Mouse (Mus musculus) bone marrow macrophage, adult 2 months (primary cell): ENCODE measurements around the gene Acadm. TPM values are rescaled to one million over a fixed set of nuclear protein-coding genes. Genes with fewer than 3 reads are reported as not detected.

ENCODE experiments used
- H3K27ac ChIP-seq: 2 replicates; pipeline ENCODE4 v1.5.1; 2012; ENCODE audit warnings: low read depth, low read length; ENCODE audit not compliant: insufficient read depth
- H3K4me1 ChIP-seq: 2 replicates; pipeline ENCODE4 v1.6.1; 2012; ENCODE audit warnings: low read length; ENCODE audit not compliant: control insufficient read depth, insufficient read depth
- H3K4me3 ChIP-seq: 2 replicates; pipeline ENCODE4 v1.5.1; 2012; ENCODE audit warnings: mild to moderate bottlenecking, low read length, moderate library complexity; ENCODE audit not compliant: insufficient read depth
- CTCF ChIP-seq: IDR thresholded peaks from 2 replicates; pipeline ENCODE4 v1.5.1; 2012; ENCODE audit warnings: low read depth, mild to moderate bottlenecking, low read length, moderate library complexity
- POLR2A ChIP-seq: IDR thresholded peaks from 2 replicates; pipeline ENCODE4 v1.6.1; 2012; ENCODE audit warnings: mild to moderate bottlenecking, low read depth, low read length, borderline replicate concordance
- polyA plus RNA-seq: library from polyadenylated mRNA; stranded (reverse); fragments of >200 nt; gene quantifications from 2 replicates; pipeline ENCODE4 v1.2.4, GENCODE M21; 2012; ENCODE audit not compliant: missing spikeins, insufficient read depth, insufficient read length

Gene Acadm
- polyA plus RNA-seq, 1 experiment: 78.7 TPM

GRCm38 (mm10) chr3:153917200-153917599 lies 27.2 kb downstream of the Acadm start:
- peaks cover 12% of the 10 kb centered on the region for H3K4me1 ChIP-seq

GRCm38 (mm10) chr3:153913510-153914243 lies 30.8 kb downstream of the Acadm start:
- Histone ChIP-seq H3K4me1 (peaks cover 32% of the 10 kb centered on the region), H3K27ac (peak overlapping the region; percentile 85; the same call in 1 of the 2 replicates), H3K4me3 (peak overlapping the region; percentile 75; the same call in 1 of the 2 replicates)
- TF ChIP-seq POLR2A: no peak
- no peak for TF ChIP-seq CTCF

More at GRCm38 (mm10) chr3:153917200-153917599, 27.2 kb downstream of the Acadm start:
- Histone ChIP-seq H3K4me3 (no peak overlapping the region), H3K27ac (peak overlapping the region; percentile 31)
- no peak for TF ChIP-seq POLR2A
- TF ChIP-seq CTCF: no peak

DNA sequence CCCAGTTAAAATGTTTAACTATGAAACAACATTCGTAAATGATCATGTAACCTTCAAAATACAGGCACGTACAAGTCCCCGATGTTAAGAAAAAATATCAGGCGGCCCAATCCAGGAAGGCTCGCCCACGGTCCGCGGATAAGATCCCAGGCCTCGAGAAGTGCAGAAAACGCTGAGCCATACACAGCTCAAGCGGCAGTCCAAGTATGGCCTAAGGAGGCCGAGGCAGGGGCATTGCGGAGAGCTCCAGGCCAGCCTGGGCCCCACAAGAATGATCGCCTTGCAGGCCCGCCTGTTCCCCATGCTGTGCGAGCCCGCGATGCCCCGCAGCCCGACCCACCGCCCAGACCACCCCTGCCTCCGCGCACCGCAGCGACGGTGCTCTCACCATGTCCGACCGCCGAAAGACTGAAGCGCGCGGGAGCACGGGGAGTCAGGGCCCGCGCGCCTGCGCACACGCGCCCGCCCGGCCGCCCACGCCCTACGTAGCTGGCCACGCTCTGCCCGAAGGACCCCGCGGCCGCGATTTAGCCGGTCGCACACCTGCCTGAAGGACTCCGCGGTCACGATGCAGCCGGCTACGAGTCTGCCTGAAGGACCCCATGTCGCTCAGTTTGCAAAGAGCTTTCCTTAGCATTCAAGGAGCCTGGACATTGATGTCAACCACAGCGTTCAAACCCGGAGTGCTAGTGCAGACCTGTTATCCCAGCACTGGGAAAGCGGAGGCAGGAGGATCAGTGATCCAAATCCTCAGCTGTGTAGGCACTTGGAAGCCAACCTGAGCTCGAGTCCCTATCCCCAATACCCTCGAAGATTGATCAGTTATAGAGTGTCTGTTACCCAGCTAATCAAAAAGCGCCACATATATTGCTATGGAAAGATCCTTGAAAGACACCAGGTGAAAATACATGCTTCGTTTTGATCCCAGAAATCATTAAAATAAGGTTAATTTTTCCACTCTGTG lies 31.6 kb downstream of the Acadm start, which contains the start of gene Rabggtb:
Gene Rabggtb, minus strand, starts transcription at position 464 of the 964 bp plus-strand sequence.
- Histone ChIP-seq H3K4me3 (peak within 1 kb of the TSS; percentile 94), H3K4me1 (peaks cover 32% of the 10 kb centered on the region), H3K27ac (peak within 1 kb of the TSS; percentile 85)
- TF ChIP-seq CTCF (no peak), POLR2A (peak; percentile 60; the same call in 1 of the 2 replicates)

- peak overlapping the region; percentile 94 for H3K4me3 ChIP-seq
- H3K4me1 ChIP-seq: peaks cover 29% of the 10 kb centered on the region
- TF ChIP-seq CTCF (no peak), POLR2A (no peak)
- H3K27ac ChIP-seq: peak overlapping the region; percentile 83
Measured at GRCm38 (mm10) chr3:153911882-153912440, 32.5 kb downstream of the Acadm start.

DNA sequence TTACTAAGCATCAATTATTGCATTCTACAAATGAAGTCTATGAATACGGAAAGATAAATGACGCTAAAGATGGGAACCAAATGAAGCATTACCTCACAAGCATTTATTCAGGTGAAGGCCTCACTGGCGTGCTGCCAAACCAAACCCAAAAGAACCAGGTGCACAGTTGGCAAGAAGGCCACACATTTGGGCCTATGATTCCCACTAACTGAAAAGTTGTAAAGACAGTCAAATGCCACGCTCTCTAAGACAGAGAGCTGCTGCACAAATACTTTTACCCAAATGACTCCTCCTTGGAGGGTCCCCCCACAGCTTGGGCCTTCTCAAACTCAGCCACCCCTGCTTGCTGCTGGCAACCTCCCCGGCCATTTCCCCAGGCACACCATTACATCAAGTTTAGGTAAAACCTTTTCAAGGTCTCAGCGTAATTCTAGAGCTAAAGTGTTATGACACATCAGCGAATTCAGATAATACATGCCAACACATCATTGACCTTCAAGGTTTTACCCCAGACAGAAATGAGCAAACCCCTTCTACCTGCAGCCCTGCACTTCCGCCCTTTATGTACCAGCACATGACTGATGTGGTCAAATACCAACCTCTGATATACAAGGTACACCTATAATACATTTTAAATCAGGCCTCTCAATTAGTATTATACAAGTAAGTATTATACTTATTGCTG lies 33.1 kb downstream of the Acadm start:
- Histone ChIP-seq H3K27ac (peak overlapping the region; percentile 83), H3K4me3 (peak overlapping the region; percentile 94), H3K4me1 (peaks cover 26% of the 10 kb centered on the region)
- TF ChIP-seq CTCF (no peak), POLR2A (no peak)

DNA sequence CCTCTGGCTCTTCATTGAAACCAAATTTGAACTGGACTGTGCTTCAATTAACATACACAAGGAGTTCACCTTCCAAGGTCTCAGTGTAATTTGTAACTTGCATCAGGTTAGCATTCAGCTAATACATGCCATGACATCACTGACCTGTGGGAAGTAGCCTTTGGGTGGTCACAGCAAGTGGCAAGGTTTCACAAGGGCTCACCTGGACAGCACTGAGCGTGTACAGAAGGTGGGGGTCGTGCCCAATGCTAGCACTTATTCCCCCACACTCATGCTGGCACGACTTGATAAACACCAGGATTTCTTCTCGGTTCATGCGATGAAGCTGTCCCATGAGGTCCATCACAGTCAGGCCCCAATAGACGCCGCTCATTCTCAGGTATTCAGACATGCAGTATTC lies 33.9 kb downstream of the Acadm start:
- H3K4me3 ChIP-seq: peak overlapping the region; percentile 94
- TF ChIP-seq CTCF (no peak), POLR2A (no peak)
- H3K27ac ChIP-seq: no peak overlapping the region
- H3K4me1 ChIP-seq: peaks cover 26% of the 10 kb centered on the region

DNA sequence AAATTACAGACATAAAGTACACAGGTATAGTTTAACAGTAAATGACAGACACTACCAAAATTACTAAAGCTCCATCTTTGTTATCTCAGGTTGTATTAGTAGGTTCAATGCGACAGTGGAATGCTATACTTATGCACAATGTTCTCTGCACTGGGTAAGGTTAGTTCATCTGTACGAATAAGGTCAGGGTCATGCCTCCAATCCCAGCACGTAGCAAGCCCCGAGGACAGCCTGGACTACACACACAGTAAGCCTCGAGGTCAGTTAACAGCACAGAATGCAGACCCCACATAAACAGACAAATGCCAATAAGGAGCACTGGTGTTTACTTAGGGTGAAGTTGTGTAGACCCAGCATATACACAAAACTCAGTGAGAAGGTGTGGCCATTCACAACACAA lies 35.5 kb downstream of the Acadm start:
- H3K4me1 ChIP-seq: peaks cover 25% of the 10 kb centered on the region
- H3K27ac ChIP-seq: no peak overlapping the region
- H3K4me3 ChIP-seq: no peak overlapping the region
- TF ChIP-seq POLR2A (no peak), CTCF (no peak)

GRCm38 (mm10) chr3:153906136-153906871 lies 38.1 kb downstream of the Acadm start, which contains the start of gene Msh4:
Gene Msh4, minus strand, starts transcription at chr3:153906138.
- Histone ChIP-seq H3K4me1 (peaks cover 23% of the 10 kb centered on the region), H3K4me3 (no peak within 1 kb of the TSS), H3K27ac (no peak within 1 kb of the TSS)
- no peak for TF ChIP-seq POLR2A
- no peak for TF ChIP-seq CTCF
